Mouse (Mus musculus) limb, embryonic 14.5 days (tissue): ENCODE data around the gene Smap2. TPM values are rescaled to one million over a fixed set of nuclear protein-coding genes. Genes with fewer than 3 reads are reported as not detected.

Experiments
- ATAC-seq: fragments of 200-750 bp; cut with Nextera tagmentation; 2 replicates; pipeline ENCODE4 v1.8.0; 2017; ENCODE audit warnings: low read depth, moderate number of reproducible peaks, moderate TSS enrichment; ENCODE audit not compliant: low FRiP score
- DNase-seq: peaks from one replicate; pipeline ENCODE4 v3.0.0-alpha.2; 2015; ENCODE audit warnings: low spot score
- H3K27ac ChIP-seq: fragments of 300-500 bp; sonication (generic); replicated peaks from 2 replicates; pipeline ENCODE4 v1.5.1; 2014; ENCODE audit warnings: low read depth, mild to moderate bottlenecking, low read length, moderate library complexity, mixed read lengths
- H3K27me3 ChIP-seq: fragments of 300-500 bp; sonication (generic); 2 replicates; pipeline ENCODE4 v1.6.1; 2014; ENCODE audit warnings: low read length, mixed read lengths; ENCODE audit not compliant: control insufficient read depth, insufficient read depth
- H3K36me3 ChIP-seq: fragments of 300-500 bp; sonication (generic); 2 replicates; pipeline ENCODE4 v1.6.1; 2014; ENCODE audit warnings: mild to moderate bottlenecking, low read length, moderate library complexity, mixed read lengths; ENCODE audit not compliant: control insufficient read depth, insufficient read depth
- H3K4me1 ChIP-seq: fragments of 300-500 bp; sonication (generic); 2 replicates; pipeline ENCODE4 v1.6.1; 2014; ENCODE audit warnings: antibody characterized with exemption, low read length, mixed read lengths; ENCODE audit not compliant: control insufficient read depth, insufficient read depth
- H3K4me2 ChIP-seq: fragments of 300-500 bp; sonication (generic); replicated peaks from 2 replicates; pipeline ENCODE4 v1.6.1; 2014; ENCODE audit warnings: low read depth, mild to moderate bottlenecking, low read length, moderate library complexity; ENCODE audit not compliant: severe bottlenecking
- H3K4me3 ChIP-seq: fragments of 300-500 bp; sonication (generic); replicated peaks from 2 replicates; pipeline ENCODE4 v1.5.1; 2014; ENCODE audit warnings: low read length
- H3K9ac ChIP-seq: fragments of 300-500 bp; sonication (generic); 2 replicates; pipeline ENCODE4 v1.6.1; 2014; ENCODE audit warnings: mild to moderate bottlenecking, low read depth, low read length, moderate library complexity; ENCODE audit not compliant: severe bottlenecking
- H3K9me3 ChIP-seq: fragments of 300-500 bp; sonication (generic); 2 replicates; pipeline ENCODE4 v1.6.1; 2016; ENCODE audit warnings: low read length; ENCODE audit not compliant: control insufficient read depth
- POLR2A ChIP-seq: fragments of 200-500 bp; IDR thresholded peaks from 2 replicates; pipeline ENCODE4 v1.8.0; 2012; ENCODE audit warnings: inconsistent platforms, mild to moderate bottlenecking, moderate library complexity, borderline replicate concordance; ENCODE audit not compliant: insufficient read depth, insufficient read length; ENCODE audit errors: extremely low read depth
- WGBS: fragments of 180-500 bp; shearing (Covaris S2); extraction: QIAGEN DNeasy Blood & Tissue Kit; methylation state at CpG from one replicate; pipeline ENCODE4 v1.1.7; 2014; 5-methylcytosine and 5-hydroxymethylcytosine counted together
- polyA plus RNA-seq, 2 experiments: library from polyadenylated mRNA; depleted of rRNA in 1 of 2; stranded (reverse) in 1 of 2; unstranded in 1 of 2; fragments of >200 nt; fragmentation: Nextera tagmentation in 1 of 2; extraction: Ambion mirVana in 1 of 2; gene quantifications; 2 replicates each; pipeline versions ENCODE4 v1.2.1 to v1.2.3; 2012 to 2014

The Smap2 gene
- polyA plus RNA-seq, 2 experiments, result 17.3 to 19.8 TPM

DNA sequence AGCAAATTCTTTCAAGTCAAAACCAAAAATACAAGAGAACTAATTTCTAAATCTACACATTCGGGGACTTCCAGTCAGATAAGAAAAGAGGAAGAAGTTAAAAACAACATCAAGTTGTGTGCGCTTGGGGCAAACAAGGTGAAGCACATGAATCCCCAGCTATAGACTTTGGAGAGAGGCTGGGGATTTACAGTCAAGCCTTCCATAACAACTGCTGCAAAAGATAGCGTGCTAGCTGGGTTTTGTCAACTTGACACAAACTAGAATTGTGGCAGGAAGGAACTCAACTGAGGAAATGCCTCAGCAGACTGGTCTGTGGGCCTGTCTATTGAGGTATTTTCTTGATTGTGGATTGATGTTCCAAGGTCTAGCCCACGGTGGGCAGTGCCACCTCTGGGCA lies 12.4 kb downstream of the Smap2 start:
- DNase-seq (no peak), ATAC-seq (no peak)
- Histone ChIP-seq H3K4me3 (no peak overlapping the region), H3K4me1 (peaks cover 26% of the 10 kb centered on the region), H3K27me3 (no peaks in the 10 kb centered on the region), H3K9ac (no peak overlapping the region), H3K4me2 (no peak overlapping the region), H3K9me3 (no peaks in the 10 kb centered on the region), H3K36me3 (no peaks in the 10 kb centered on the region), H3K27ac (no peak overlapping the region)
- no peak for TF ChIP-seq POLR2A
- 70% methylated on average over 4 of the region's 4 CpGs for WGBS

DNA sequence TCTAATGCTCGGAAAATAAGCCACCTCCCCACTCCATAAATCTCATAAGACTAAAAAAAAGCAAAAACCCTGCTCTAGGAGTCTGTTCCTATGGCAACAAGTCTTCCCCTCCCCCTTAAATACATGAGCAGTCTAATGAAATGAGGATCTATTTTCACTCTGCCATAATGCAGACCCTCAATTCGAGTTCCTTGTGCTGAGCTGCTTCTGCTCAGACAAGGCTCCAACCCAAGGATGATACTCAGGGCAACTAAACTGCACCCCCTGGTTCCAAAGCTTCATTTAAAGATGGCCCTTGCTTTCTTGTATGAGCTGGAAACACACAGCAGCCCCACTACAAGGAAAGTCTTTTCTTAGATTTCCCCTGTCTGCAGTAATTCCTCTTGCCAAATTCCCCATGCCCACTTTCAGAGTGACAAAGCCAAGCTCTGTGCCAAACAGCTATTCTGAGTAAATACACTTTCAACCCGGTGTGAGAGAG lies 13.4 kb downstream of the Smap2 start:
- peak; percentile 75 for ATAC-seq

DNA sequence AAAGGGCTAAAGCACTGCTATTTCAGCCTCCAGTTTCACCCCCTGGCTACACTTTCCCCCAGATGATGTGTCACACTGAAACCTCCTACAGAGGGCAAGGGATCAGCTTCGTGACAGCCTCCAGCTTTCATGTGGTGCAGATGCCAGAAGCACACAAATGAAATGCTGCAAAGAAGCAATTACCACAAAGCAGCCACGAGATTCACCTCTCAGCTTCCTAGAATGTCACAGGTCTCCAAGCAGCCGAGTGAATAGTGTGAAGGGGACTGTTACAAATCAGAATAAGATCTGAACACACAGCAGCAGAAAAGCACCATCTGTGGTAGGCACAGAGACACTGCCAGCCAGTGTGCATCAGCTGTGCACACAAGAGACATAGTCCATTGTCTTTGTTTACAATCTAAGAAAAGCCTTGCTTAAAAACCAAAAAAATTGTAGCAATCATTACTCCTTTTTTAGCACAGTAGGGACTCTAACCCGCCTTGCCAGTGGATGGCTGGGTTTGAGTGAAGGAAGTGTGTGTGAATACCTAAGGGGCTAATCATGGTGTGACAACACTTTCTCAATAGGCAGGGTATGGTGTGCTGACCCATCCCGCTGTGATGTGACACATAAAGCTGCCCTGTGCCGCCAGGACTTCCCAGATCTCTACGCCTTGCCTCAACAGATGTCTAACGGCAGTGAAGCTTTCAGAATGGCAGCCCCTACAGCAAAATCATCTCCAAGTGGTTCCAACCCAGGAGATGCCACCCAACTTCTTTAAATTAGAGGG lies 14.5 kb downstream of the Smap2 start:
- no peak overlapping the region for H3K27ac ChIP-seq
- ATAC-seq (no peak), DNase-seq (no peak)
- H3K36me3 ChIP-seq, result no peaks in the 10 kb centered on the region
- 25% methylated on average over 8 of the region's 8 CpGs for WGBS
- H3K9ac ChIP-seq, result no peak overlapping the region
- H3K27me3 ChIP-seq, result no peaks in the 10 kb centered on the region
- H3K9me3 ChIP-seq, result no peaks in the 10 kb centered on the region
- no peak overlapping the region for H3K4me3 ChIP-seq
- no peak for TF ChIP-seq POLR2A
- 0 out of 2 replicates have a peak overlapping the region, but pooled peaks have one; percentile 3 for H3K4me2 ChIP-seq
- peaks cover 23% of the 10 kb centered on the region for H3K4me1 ChIP-seq

More for the DNA sequence above, 13.4 kb downstream of the Smap2 start:
- peak overlapping the region; percentile 24 for H3K4me2 ChIP-seq
- H3K27ac ChIP-seq, result peak overlapping the region; percentile 69
- H3K9me3 ChIP-seq, result no peaks in the 10 kb centered on the region
- no peaks in the 10 kb centered on the region for H3K36me3 ChIP-seq
- H3K27me3 ChIP-seq, result no peaks in the 10 kb centered on the region
- DNase-seq, result peak; percentile 47
- no peak overlapping the region for H3K9ac ChIP-seq
- no peak overlapping the region for H3K4me3 ChIP-seq
- H3K4me1 ChIP-seq, result peaks cover 23% of the 10 kb centered on the region
- 18% methylated on average over 3 of the region's 3 CpGs for WGBS
- TF ChIP-seq POLR2A, result no peak

GRCm38 (mm10) chr4:121001659-121002058 lies 15.4 kb downstream of the Smap2 start:
- 59% methylated on average over 1 of the region's 1 CpGs for WGBS
- no peaks in the 10 kb centered on the region for H3K27me3 ChIP-seq
- H3K36me3 ChIP-seq, result no peaks in the 10 kb centered on the region
- H3K9me3 ChIP-seq, result no peaks in the 10 kb centered on the region
- H3K27ac ChIP-seq, result no peak overlapping the region
- peaks cover 20% of the 10 kb centered on the region for H3K4me1 ChIP-seq
- no peak for ATAC-seq
- H3K4me2 ChIP-seq, result no peak overlapping the region
- no peak for TF ChIP-seq POLR2A
- no peak overlapping the region for H3K9ac ChIP-seq
- H3K4me3 ChIP-seq, result no peak overlapping the region
- no peak for DNase-seq

DNA sequence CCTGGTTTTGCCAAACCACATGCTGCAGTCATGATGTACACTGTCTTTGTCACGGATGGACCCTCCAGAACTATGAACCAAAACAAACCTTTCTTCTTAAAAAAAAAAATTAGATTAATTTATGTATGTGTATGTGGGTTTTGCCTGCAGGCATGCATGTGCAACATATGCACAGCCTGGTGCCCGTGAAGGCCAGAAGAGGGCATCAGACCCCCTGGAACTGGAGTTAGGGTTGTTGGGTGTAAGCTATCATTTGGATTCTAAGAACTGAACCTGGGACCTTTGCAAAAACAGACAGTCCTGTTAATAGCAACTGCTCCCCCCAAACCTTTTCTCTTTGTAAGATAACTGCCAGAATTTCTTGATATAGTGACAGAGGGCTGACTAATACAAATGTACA lies 16.0 kb downstream of the Smap2 start:
- WGBS, result 82% methylated on average over 2 of the region's 2 CpGs
- Histone ChIP-seq H3K4me2 (no peak overlapping the region), H3K9ac (no peak overlapping the region), H3K9me3 (no peaks in the 10 kb centered on the region), H3K4me3 (no peak overlapping the region), H3K27me3 (no peaks in the 10 kb centered on the region), H3K27ac (no peak overlapping the region), H3K4me1 (peaks cover 20% of the 10 kb centered on the region), H3K36me3 (no peaks in the 10 kb centered on the region)
- TF ChIP-seq POLR2A, result no peak
- DNase-seq (no peak), ATAC-seq (no peak)
